Mouse (Mus musculus) megakaryocyte-erythroid progenitor cell, adult 5-6 weeks (primary cell): ENCODE measurements around the gene Foxp2. TPM values are rescaled to one million over a fixed set of nuclear protein-coding genes. Genes with fewer than 3 reads are reported as not detected.

Source experiments
- ATAC-seq: replicated peaks from 2 replicates; pipeline ENCODE4 v1.8.0; 2016; ENCODE audit warnings: mild to moderate bottlenecking, inconsistent platforms; ENCODE audit not compliant: severe bottlenecking, poor library complexity, low FRiP score, low TSS enrichment
- total RNA-seq, 2 experiments: library from RNA; stranded (forward) in 1 of 2; stranded (reverse) in 1 of 2; fragments of 200-1000, 215-1000 nt in 1 of 2; fragments of >200 nt in 1 of 2; fragmentation: Nextera tagmentation in 1 of 2; gene quantifications; 2 replicates each; pipeline ENCODE4 v1.2.3; 2014 to 2017

Foxp2 gene
- total RNA-seq, 2 experiments from 2014 or later: not detected

DNA sequence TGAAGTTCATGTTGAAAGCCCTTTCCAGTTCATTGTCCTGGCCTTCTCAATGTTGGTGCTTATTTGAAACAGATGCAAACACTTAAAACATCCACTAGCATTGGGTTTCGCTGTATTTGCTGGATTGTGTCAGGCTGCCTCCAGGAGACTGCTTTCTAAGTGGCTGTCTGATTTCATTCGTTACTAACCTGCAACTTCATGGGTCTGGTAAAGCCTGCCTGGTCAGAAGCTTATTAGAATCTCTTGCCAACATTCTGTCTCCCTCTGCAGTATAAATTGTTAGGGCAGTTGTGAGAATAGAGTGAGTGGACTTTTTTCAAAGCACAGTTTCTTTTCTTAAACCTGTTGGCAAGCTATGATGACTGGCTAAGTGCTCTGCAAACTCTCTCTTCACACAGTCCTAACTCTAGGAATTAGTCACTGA is 420.4 kb downstream of the Foxp2 start:
- no peak for ATAC-seq

DNA sequence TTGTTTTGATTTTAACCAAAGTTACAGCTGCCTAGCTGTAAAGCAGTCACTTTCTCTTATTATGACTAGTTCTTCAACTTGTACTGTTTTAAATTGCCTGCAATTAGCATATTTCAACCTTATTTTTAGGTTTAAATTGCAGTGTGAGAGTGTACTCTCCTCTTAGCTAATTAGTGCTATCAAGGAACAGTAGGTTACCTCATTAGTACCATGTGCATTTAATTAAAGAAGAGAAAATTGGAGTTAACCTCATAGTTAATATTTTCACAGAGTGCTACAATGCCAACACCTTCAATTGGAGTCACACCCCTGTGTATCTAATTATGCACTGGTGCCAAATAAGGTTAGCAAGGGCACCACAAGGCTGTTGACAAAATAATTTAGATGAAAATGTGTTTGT is 421.9 kb downstream of the Foxp2 start:
- ATAC-seq: no peak

DNA sequence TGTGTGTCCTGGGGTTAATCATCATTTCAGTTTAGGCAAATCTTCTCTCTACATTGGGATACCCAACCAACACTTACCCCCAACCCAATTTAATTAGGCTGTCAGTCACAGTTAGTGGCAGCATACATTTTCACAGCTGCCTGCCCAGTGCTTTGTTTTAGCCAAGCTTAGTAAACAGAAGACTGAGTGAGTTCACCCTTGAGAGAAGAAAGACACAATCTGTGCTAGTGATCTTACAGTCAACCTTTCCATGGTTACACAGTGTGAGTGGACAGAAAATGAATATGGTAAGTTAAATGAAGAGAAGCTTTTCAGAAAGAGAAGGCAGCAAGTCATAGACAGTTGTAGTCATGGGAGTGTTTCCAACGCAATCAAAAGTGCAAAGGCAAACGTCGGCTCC is 446.6 kb downstream of the Foxp2 start:
- no peak for ATAC-seq

DNA sequence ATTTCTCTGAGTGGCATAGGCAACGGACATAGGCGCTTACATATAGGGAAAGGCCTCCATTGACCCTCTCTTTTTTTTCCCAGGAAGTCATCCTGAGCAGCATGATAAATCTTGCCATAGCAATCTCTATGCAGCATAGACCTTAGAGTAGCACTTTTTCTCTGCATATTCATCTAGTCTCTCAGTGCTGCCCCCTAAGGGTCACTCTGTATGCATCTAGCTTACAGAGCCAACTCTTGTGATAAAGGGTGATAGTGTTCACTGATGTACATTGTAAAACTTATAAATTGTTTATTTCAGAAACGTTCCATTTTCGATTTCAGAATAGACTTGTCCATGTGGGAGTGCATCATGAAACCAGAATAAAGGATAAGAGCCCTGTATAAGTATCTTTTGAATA is 454.7 kb downstream of the Foxp2 start:
- no peak for ATAC-seq

DNA sequence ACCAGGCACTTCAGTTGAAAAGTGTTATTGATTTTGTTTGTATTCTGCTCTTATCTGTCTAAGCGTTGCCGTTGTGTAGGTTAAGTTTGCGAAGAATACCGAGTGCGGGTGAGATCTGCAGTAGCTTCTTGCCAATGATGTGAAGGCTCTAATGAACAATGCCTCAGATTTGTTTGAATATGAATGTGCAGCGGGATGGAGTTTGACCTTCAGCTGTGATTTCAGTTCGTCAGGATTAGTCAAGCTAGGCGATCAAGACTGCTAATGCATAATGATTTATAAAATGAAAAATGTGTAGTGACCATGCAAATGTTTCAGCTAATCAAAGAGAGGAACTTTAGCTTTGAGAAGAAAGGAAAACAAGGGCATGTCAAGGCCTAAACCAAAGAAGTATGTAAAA is 469.1 kb downstream of the Foxp2 start:
- no peak for ATAC-seq

DNA sequence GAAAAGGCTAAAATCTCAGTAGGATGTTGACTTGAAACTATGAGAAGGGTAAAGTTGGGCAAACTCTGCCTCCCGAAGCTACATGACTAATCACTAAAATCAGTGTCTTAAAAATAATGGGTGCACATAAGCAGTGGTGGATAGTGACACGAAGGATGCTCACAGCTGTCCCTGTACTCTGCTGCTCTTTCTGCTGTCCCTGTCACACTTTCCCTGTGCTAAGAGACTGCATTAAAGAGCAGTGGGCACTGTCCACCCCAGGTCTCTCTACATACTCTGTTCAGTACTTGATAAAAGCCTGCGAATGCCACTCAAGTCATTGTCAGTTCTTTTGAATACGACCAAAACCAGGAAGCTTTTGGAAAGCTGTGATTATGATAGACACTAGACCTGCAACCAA is 469.7 kb downstream of the Foxp2 start:
- no peak for ATAC-seq

DNA sequence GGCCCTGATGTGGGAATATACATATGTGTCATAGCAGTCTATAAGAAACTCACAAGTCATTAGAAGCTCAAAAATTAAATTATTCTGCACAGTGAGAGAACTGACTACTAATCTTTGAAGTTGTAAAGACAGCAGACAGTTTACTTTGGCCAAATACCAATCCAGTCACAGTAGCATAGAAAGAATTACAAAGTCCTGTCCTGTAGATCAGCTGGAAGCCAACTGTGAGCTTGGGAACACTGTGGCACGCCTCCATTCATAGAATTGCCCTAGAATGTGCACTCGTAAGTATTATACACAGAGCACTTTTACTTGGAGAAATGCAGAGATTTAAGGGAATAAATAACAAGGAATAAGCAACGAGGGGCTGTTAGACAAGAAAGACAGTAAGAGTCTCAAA is 472.5 kb downstream of the Foxp2 start:
- no peak for ATAC-seq

DNA sequence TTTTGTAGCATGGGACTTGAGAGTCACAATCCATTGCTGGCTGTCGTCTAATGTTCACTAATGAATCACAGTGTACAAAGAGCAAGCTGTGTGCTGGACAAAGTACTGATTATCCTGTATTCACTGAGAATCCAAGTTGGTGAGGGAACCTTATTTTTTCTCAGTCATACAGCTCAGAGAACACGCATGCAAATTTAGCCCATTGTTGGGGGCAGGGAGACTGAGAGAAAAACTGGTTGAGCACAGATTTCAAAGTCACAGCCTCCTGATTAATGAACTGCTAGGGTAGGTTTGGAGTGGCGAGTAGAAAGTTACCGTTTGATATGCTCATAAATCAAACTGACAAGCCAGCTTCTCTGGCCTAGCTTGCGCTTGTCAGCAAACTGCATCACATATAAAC is 477.1 kb downstream of the Foxp2 start:
- no peak for ATAC-seq

DNA sequence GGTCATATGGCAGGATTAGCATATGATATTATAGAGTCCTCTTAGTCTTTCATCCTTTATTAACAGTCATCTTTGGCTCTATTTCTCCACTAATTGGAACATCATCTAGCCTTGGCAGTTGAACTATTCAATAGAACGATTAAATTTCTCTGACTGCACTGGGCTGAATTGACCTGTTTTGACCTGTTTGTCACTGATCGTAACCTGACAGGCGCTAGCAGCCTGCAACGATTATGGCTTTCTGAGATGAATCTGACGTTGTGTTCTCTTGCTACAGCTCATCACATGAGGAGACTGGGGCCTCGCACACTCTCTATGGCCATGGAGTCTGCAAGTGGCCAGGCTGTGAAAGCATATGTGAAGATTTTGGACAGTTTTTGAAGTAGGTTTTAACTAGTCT is 495.3 kb downstream of the Foxp2 start:
- ATAC-seq: no peak

DNA sequence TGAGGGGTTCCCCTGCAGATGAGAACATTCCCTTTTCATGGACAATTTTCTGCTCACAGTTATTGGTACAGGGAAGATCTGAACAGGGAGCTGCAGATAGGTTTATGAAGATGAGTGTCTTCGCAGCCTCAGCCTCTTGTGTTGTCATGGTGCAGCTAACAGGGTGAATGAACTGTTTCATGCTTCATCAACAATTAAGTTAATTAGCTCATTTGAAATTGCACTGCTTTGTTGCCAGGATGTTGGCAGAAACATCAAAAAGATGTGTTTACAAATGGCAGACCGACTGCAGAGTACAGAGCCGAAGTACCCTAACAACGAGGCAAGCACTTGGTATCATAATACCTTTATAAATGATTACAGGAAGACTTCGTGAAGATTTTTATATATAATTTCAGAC is 496.3 kb downstream of the Foxp2 start:
- no peak for ATAC-seq

DNA sequence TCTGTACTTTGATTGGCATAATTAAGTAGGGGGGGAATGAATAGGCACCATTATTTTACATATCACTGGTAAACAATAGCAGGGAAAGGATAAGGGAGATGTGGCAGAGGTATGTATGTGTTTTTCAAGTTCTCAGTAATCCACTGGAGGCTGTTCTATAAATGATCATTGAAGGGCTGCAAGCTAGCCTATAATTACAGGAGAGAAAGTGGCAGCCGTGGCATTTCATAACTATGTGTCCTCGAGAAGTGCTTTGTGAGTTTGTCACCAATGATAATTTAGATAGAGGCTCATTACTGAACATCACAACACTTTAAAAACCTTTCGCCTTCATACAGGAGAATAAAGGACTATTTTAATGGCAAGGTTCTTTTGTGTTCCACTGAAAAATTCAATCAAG is 500.0 kb downstream of the Foxp2 start:
- ATAC-seq: no peak

DNA sequence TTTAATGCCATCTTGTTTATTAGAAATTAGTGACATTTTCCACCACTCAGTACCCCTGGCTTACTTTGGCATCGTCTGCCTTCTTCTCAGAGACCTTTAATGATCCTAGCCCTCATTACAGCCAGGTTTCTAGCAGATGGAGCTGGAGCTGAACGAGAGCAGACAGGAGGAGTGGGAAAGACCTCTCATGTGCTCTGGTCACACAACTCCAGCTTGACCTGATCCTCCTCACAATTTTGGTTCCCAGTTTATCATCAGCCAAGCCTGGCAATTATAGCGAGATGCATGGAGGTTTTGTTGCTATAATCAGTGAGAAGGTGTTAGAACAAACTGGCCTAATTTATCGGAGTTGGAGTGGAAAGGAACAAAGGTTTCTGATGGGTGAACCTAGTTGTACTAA is 500.9 kb downstream of the Foxp2 start:
- no peak for ATAC-seq

DNA sequence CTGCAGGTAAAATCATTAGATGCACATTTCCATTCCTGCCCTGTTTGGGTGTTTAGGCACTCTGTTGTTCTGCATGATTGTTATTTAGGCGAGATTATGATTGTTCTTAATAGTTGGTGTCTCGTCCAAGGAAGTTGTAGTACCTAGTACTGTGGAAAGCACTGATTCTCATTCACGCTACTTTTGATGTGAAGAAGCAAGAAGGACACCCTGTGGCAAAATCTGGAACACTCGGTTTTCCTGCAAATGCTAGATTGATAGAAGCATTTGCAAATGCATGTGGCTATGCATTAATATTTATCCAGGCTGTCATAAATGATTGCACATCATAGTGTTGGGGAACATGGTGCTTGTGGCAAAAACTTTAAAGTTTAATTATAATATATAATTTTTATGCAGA is 514.0 kb downstream of the Foxp2 start:
- no peak for ATAC-seq

DNA sequence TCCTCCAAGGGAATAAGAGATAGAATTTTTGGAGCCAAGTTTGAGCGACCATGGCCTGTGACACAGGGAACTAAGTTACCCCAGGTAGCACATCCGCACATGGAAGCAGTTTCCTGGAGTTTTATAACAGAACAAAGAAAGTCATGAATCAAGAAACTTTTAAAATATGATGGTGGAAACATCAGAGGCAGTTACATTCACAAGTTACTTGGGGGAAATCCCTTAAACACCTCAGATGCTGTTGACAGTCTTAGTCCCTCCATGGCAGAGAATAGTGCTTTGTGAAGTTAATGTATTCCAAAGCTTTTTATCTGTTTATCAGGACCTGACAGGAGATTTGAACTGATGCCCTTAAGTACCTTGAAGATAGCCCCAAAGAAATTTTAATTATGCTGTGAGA is 558.6 kb downstream of the Foxp2 start:
- no peak for ATAC-seq

DNA sequence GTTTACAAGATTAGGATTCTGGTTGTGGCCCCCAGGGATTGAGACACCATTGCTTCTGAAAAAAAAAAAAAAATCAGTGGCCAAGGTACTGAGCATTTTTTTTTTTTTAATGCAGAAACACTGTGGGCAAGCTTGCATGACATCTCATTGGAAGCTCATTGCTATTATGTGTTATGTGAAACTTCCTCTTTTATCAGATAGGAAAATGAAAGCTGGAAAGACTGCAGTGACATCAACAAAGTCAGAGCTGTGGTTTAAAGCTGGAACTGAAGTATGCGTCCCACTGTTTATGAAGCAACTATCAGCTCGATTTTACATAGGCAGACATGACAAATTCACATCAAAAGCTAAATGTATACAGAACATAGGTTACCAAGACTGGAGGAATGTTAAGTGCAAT is 562.2 kb downstream of the Foxp2 start:
- ATAC-seq: no peak

DNA sequence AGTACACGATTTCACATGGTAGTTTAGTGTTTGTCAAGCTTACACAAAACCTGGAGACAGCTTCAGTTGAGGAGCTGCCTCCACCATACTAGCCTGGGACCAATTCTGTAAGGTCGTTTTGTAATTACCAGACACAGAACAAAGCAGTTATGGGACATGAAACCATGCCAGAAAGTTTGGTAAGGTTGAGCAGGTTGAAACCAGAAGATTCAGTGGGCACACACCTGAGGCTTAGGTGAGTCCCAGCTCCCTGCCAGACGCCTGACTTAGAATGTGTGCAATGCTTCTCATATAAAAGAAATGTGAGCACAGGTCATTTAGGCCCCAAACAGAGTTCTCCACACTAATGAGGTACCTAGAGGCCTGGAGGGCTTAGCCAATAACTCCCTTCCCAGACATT is 564.3 kb downstream of the Foxp2 start:
- no peak for ATAC-seq

DNA sequence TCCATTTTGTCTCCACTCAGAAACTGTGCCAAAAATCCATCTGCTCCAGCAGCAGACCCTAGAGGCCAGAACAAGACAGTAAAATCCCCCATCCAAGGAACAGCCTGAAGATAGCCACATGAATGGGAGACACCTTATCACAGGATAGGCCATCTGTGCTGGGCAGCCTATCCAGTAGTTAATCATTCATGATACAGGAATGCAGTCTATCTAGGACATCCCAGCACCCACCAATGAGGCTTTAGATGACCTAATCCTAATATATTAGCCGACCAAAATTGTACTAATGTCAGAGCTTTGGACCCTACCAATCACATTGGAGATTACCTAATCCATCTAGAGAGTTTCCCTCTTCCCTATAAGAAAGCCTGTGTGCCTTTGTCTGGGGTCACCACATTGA is 565.5 kb downstream of the Foxp2 start:
- ATAC-seq: no peak

DNA sequence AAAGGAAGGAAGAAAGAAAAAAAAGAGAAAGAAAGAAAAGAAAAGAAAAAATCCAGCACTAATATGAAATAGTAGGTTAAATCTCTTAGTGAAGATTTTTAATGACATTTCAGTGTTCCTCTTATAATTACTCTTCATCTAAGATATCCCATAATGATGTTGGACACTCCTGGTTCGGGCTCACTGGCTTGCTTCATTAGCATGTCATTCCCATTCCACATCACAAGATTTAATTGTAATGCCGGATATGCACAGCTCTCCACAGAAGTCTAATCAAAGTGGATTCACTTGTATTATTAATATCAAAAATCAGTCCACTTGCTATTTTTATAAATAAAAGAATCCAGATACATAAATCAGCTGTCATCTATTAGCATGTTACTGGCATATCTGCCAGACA is 585.8 kb downstream of the Foxp2 start:
- no peak for ATAC-seq

Other genes with a start within 250 kb of the Foxp2 start
- gene Ppp1r3a, start 146.1 kb upstream of the Foxp2 start, total RNA-seq (2014; fragmentation: Nextera tagmentation): not detected in 2 replicates
- gene Ppp1r3a, start 146.1 kb upstream of the Foxp2 start, total RNA-seq (2017): not detected in 2 replicates